Mouse (Mus musculus) MEL (cell line): ENCODE measurements around the gene Lgals3. TPM values are rescaled to one million over a fixed set of nuclear protein-coding genes. Genes with fewer than 3 reads are reported as not detected.
"Not testable (repeated sequence)": the region's sequence is repeated elsewhere in the genome, so short reads cannot be mapped to it uniquely, and the experiment has no call there.

ENCODE experiments used
- DNase-seq: peaks from one replicate; pipeline ENCODE4 v3.0.0; 2011; ENCODE audit warnings: low read depth, low spot score
- H3K27ac ChIP-seq: 2 replicates; pipeline ENCODE4 v1.5.1; 2012; ENCODE audit warnings: low read depth, mild to moderate bottlenecking, control low read depth, low read length, moderate library complexity; ENCODE audit not compliant: control insufficient read depth
- H3K27me3 ChIP-seq, 2 experiments: fragments of 150-350 bp in 1 of 2; sonication (generic) in 1 of 2; 2 replicates each; pipeline ENCODE4 v1.6.1; 2012; ENCODE audit warnings: low read length in 2 of 2, mild to moderate bottlenecking in 2 of 2, improper control_type of control experiment in 1 of 2, moderate library complexity in 1 of 2; ENCODE audit not compliant: insufficient read depth in 2 of 2, control insufficient read depth in 1 of 2
- H3K36me3 ChIP-seq, 2 experiments: 2 replicates each; pipeline ENCODE4 v1.6.1; 2012 to 2014; ENCODE audit warnings: low read length in 2 of 2, improper control_type of control experiment in 1 of 2, inconsistent platforms in 1 of 2, mild to moderate bottlenecking in 1 of 2; ENCODE audit not compliant: insufficient read depth in 2 of 2, control insufficient read depth in 1 of 2
- H3K4me1 ChIP-seq, 2 experiments: fragments of 150-350 bp in 1 of 2; sonication (generic) in 1 of 2; 2 replicates each; pipeline ENCODE4 v1.6.1; 2012; ENCODE audit warnings: low read length in 2 of 2, improper control_type of control experiment in 1 of 2, mild to moderate bottlenecking in 1 of 2; ENCODE audit not compliant: insufficient read depth in 2 of 2, control insufficient read depth in 1 of 2
- H3K4me3 ChIP-seq, 2 experiments: fragments of 150-350 bp in 1 of 2; sonication (generic) in 1 of 2; 2 replicates each; pipeline ENCODE4 v1.5.1; 2012; ENCODE audit warnings: low read depth in 2 of 2, low read length in 2 of 2, mild to moderate bottlenecking in 2 of 2, moderate library complexity in 2 of 2, control low read depth in 1 of 2, improper control_type of control experiment in 1 of 2; ENCODE audit not compliant: control insufficient read depth in 1 of 2, insufficient read depth in 1 of 2
- H3K79me2 ChIP-seq: 2 replicates; pipeline ENCODE4 v1.6.1; 2012; ENCODE audit warnings: mild to moderate bottlenecking, low read length, moderate library complexity; ENCODE audit not compliant: control insufficient read depth, poor library complexity, insufficient read depth
- H3K9ac ChIP-seq: 2 replicates; pipeline ENCODE4 v1.6.1; 2012; ENCODE audit warnings: low read depth, mild to moderate bottlenecking, control low read depth, low read length, moderate library complexity; ENCODE audit not compliant: control insufficient read depth, poor library complexity, severe bottlenecking
- H3K9me3 ChIP-seq: fragments of 150-350 bp; sonication (generic); replicated peaks from 2 replicates; pipeline ENCODE4 v1.6.1; 2012; ENCODE audit warnings: mild to moderate bottlenecking, low read length, improper control_type of control experiment, moderate library complexity; ENCODE audit not compliant: insufficient read depth
- CHD1 ChIP-seq: IDR thresholded peaks from 2 replicates; pipeline ENCODE4 v1.6.1; 2012; ENCODE audit warnings: low read depth, mild to moderate bottlenecking, inconsistent platforms, low read length, improper control_type of control experiment
- CHD2 ChIP-seq: IDR thresholded peaks from 2 replicates; pipeline ENCODE4 v1.6.1; 2011; ENCODE audit warnings: low read length, improper control_type of control experiment
- EP300 ChIP-seq, 2 experiments: IDR thresholded peaks; 2 replicates each; pipeline ENCODE4 v1.6.1; 2011; ENCODE audit warnings: improper control_type of control experiment in 2 of 2, low read length in 2 of 2, low read depth in 1 of 2, mild to moderate bottlenecking in 1 of 2
- ETS1 ChIP-seq: IDR thresholded peaks from 2 replicates; pipeline ENCODE4 v1.6.1; 2012; ENCODE audit warnings: low read depth, mild to moderate bottlenecking, inconsistent platforms, low read length, improper control_type of control experiment, moderate library complexity
- MAFK ChIP-seq: IDR thresholded peaks from 2 replicates; pipeline ENCODE4 v1.6.1; 2011; ENCODE audit warnings: low read depth, mild to moderate bottlenecking, low read length, improper control_type of control experiment, borderline replicate concordance
- MAZ ChIP-seq: IDR thresholded peaks from 2 replicates; pipeline ENCODE4 v1.6.1; 2012; ENCODE audit warnings: low read depth, mild to moderate bottlenecking, inconsistent platforms, low read length, improper control_type of control experiment
- MEF2A ChIP-seq: IDR thresholded peaks from 2 replicates; pipeline ENCODE4 v1.6.1; 2014; ENCODE audit warnings: low read depth, mild to moderate bottlenecking, inconsistent platforms, low read length, improper control_type of control experiment; ENCODE audit not compliant: poor library complexity, insufficient replicate concordance, severe bottlenecking; ENCODE audit errors: extremely low read depth
- MXI1 ChIP-seq: IDR thresholded peaks from 2 replicates; pipeline ENCODE4 v1.6.1; 2011; ENCODE audit warnings: mild to moderate bottlenecking, low read depth, low read length, improper control_type of control experiment
- MYB ChIP-seq: IDR thresholded peaks from 2 replicates; pipeline ENCODE4 v1.6.1; 2011; ENCODE audit warnings: mild to moderate bottlenecking, low read depth, low read length, improper control_type of control experiment
- NELFE ChIP-seq: IDR thresholded peaks from 2 replicates; pipeline ENCODE4 v1.6.1; 2011; ENCODE audit warnings: low read depth, low read length, improper control_type of control experiment
- POLR2AphosphoS5 ChIP-seq: IDR thresholded peaks from 2 replicates; pipeline ENCODE4 v1.6.1; 2012; ENCODE audit warnings: low read depth, borderline replicate concordance, mild to moderate bottlenecking, inconsistent platforms, low read length, moderate library complexity, mixed read lengths
- SIN3A ChIP-seq: IDR thresholded peaks from 2 replicates; pipeline ENCODE4 v1.6.1; 2012; ENCODE audit warnings: low read length, improper control_type of control experiment, inconsistent platforms
- TBP ChIP-seq: IDR thresholded peaks from 2 replicates; pipeline ENCODE4 v1.8.0; 2011; ENCODE audit warnings: low read depth, low read length, improper control_type of control experiment
- TCF12 ChIP-seq: IDR thresholded peaks from 2 replicates; pipeline ENCODE4 v1.6.1; 2014; ENCODE audit warnings: low read depth, mild to moderate bottlenecking, inconsistent platforms, low read length, improper control_type of control experiment, moderate library complexity
- USF2 ChIP-seq, 2 experiments: IDR thresholded peaks; 2 replicates each; pipeline ENCODE4 v1.6.1; 2011 to 2012; ENCODE audit warnings: improper control_type of control experiment in 2 of 2, low read length in 2 of 2, borderline replicate concordance in 1 of 2, inconsistent platforms in 1 of 2, low read depth in 1 of 2, mild to moderate bottlenecking in 1 of 2; ENCODE audit not compliant: insufficient read depth in 1 of 2
- ZKSCAN1 ChIP-seq: IDR thresholded peaks from 2 replicates; pipeline ENCODE4 v1.6.1; 2012; ENCODE audit warnings: low read depth, mild to moderate bottlenecking, inconsistent platforms, low read length, improper control_type of control experiment, moderate library complexity
- polyA plus RNA-seq, 2 experiments: library from polyadenylated mRNA; stranded (reverse) in 1 of 2; unstranded in 1 of 2; fragments of >175 nt in 1 of 2; fragments of >200 nt in 1 of 2; gene quantifications; 2 replicates each; pipeline versions ENCODE4 v1.2.1 to v1.2.4; 2012; ENCODE audit warnings: low replicate concordance in 2 of 2, low read depth in 1 of 2; ENCODE audit not compliant: insufficient read length in 2 of 2, insufficient read depth in 1 of 2, missing spikeins in 1 of 2
- total RNA-seq: library from RNA; depleted of rRNA; stranded (reverse); fragments of 300-350 nt; gene quantifications from 2 replicates; pipeline ENCODE4 v1.2.3, GENCODE M21; 2012

Gene Lgals3
- total and polyA plus RNA-seq, 3 experiments = 0.12 to 1.8 TPM; not detected in 1

DNA sequence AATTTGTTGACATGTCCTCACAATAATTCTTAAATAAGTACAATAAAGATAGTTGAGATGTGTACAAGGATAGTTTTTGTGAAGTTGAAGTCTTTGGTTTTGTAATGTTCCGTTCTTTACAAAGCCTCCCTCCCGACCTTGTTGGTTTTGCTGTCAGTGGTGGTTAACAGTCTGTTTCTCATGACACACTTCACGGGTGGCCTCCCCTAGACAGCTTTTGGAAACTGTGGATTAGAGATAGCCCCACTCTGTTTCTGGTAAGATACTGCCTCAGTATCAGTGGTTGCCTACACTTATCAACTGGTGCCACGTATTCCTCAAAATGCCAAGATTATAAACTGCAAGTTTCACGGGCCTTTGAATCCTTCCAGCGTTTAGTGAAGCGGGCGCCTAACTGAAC, 46.0 kb upstream of the Lgals3 start:
- H3K4me1 ChIP-seq, H3K9ac ChIP-seq, H3K79me2 ChIP-seq, H3K9me3 ChIP-seq, H3K4me3 ChIP-seq: not testable (repeated sequence)
- peaks cover 8 to 15% of the 10 kb centered on the region in 2 experiments for H3K36me3 ChIP-seq
- peak; percentile 51; the same call in 1 of the 2 replicates for TF ChIP-seq TCF12
- TF ChIP-seq EP300 (IDR thresholded peaks at IDR 0.05; ENCODE audit: low read depth in 1 of 2, low read length in 2 of 2) = peak in 1 of 2 experiments; percentile 54; a peak in 2 of 4 replicates
- TF ChIP-seq ETS1 = 0 out of 2 replicates have a peak, but pooled peaks have one; percentile 25
- TF ChIP-seq, all 39 proteins: peak for 3; not testable (repeated sequence) for 36
- DNase-seq, H3K27ac ChIP-seq, H3K27me3 ChIP-seq: not testable (repeated sequence)

DNA sequence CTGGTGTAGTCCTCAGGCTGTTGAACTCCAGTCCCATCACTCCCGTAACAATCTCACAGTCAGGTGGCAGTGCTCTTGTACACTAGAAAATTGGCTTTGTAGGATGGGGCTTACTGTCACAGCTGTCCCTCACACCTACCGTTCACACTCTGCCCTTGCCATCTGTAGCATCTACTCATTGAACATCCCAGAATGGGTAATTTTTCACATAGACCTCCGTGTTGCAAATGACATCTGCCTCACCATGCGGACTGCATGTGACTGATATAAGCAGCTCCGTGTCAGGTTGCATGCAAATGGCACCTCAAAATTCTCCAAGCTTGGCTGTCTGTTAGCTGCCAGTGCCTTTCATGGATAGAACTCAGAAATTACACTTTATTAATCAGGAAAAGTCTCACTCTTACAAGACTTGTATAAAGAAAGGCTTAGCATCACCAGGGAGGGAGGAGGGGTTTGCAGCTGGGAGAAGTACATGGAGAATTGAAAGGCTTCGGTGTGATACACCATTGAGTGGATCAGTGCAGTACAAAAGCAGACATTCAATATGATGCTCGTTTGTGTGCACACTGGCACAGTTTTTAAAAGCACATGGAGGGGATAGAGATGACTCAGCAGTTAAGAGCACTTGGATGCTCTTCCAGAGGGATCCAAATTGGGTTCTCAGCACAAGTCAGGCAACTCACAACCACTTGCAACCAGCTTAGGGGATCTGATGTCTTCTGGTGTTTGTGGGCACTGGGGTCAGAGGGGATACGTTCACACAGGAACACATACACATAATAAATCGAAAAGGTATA, 41.4 kb upstream of the Lgals3 start:
- Histone ChIP-seq H3K27me3 (no peaks in the 10 kb centered on the region), H3K4me3 (no peak overlapping the region), H3K4me1 (no peaks in the 10 kb centered on the region), H3K27ac (no peak overlapping the region), H3K9me3 (no peaks in the 10 kb centered on the region), H3K9ac (no peak overlapping the region), H3K36me3 (no peaks in the 10 kb centered on the region), H3K79me2 (no peaks in the 10 kb centered on the region)
- TF ChIP-seq USF2 (IDR thresholded peaks at IDR 0.05; ENCODE audit: borderline replicate concordance in 1 of 2, insufficient read depth in 1 of 2, low read depth in 1 of 2, low read length in 2 of 2) (no peak), MAFK (no peak), POLR2AphosphoS5 (no peak), CHD2 (no peak), MAZ (no peak), CHD1 (no peak), SIN3A (no peak), ZKSCAN1 (no peak), TBP (no peak), MYB (no peak), MEF2A (no peak), TCF12 (no peak), NELFE (no peak), MXI1 (no peak)
- DNase-seq = no peak
